Mouse (Mus musculus): ENCODE data around the gene Vmn1r217. TPM values are rescaled to one million over a fixed set of nuclear protein-coding genes. Genes with fewer than 3 reads are reported as not detected.
A peak's percentile ranks its signal among the peaks of the same experiment; 100 is the strongest.
"Not testable (repeated sequence)": the region's sequence is repeated elsewhere in the genome, so short reads cannot be mapped to it uniquely, and the experiment has no call there.

Gene Vmn1r217
- not detected for total RNA-seq (2021)
- long read RNA-seq, experiment 1 = 0 reads
- long read RNA-seq, experiment 2 = 0 reads

- DNase-seq (ENCODE audit: low spot score in 2 of 2) = not testable (repeated sequence)
Observed at GRCm38 (mm10) chr13:23118126-23118525, at the start of gene Vmn1r217. Vmn1r217 (minus strand) TSS chr13:23118226.

GRCm38 (mm10) chr13:23166471-23166870 is 48.4 kb upstream of the Vmn1r217 start:
- not testable (repeated sequence) for DNase-seq (ENCODE audit: low spot score in 2 of 2)

GRCm38 (mm10) chr13:23159012-23159411 is 41.0 kb upstream of the Vmn1r217 start, which contains the start of gene Vmn1r219:
Vmn1r219 (plus strand) TSS chr13:23159312.
- DNase-seq (ENCODE audit: low spot score in 2 of 2) = no peak

GRCm38 (mm10) chr13:23157848-23158247 is 39.8 kb upstream of the Vmn1r217 start:
- no peak for DNase-seq (ENCODE audit: low spot score in 2 of 2)

GRCm38 (mm10) chr13:23138880-23139279 is 20.9 kb upstream of the Vmn1r217 start:
- DNase-seq (ENCODE audit: low spot score in 2 of 2) = peak; percentile 24 to 63

GRCm38 (mm10) chr13:23133501-23133900 is 15.5 kb upstream of the Vmn1r217 start:
- DNase-seq (ENCODE audit: low spot score in 2 of 2) = no peak

- DNase-seq (ENCODE audit: low spot score in 2 of 2) = no peak
Observed at GRCm38 (mm10) chr13:23133099-23133498, 15.1 kb upstream of the Vmn1r217 start, which contains the start of gene Vmn1r218. Vmn1r218 (plus strand) TSS chr13:23133155.

- DNase-seq (ENCODE audit: low spot score in 2 of 2) = no peak
Observed at GRCm38 (mm10) chr13:23120611-23121010, 2.6 kb upstream of the Vmn1r217 start.

GRCm38 (mm10) chr13:23094386-23094785 is 23.6 kb downstream of the Vmn1r217 start:
- no peak for DNase-seq (ENCODE audit: low spot score in 2 of 2)

GRCm38 (mm10) chr13:23069312-23069711 is 48.7 kb downstream of the Vmn1r217 start:
- DNase-seq (ENCODE audit: low spot score in 2 of 2) = no peak

- DNase-seq (ENCODE audit: low spot score in 2 of 2) = no peak
Observed at GRCm38 (mm10) chr13:23067725-23068124, 50.3 kb downstream of the Vmn1r217 start, which contains the start of gene Vmn1r215. Vmn1r215 (plus strand) TSS chr13:23068025.

- peak in 1 of 2 experiments; percentile 2 for DNase-seq (ENCODE audit: low spot score in 2 of 2)
Observed at GRCm38 (mm10) chr13:23057778-23058177, 60.2 kb downstream of the Vmn1r217 start.

Other genes starting within 250 kb of the Vmn1r217 start
- gene Vmn1r212, start 234.0 kb downstream of the Vmn1r217 start, total RNA-seq (2021) = not detected
- not detected for gene Vmn1r213, start 110.6 kb downstream of the Vmn1r217 start, total RNA-seq (2021)
- gene Vmn1r214, start 87.8 kb downstream of the Vmn1r217 start, total RNA-seq (2021) = not detected
- not detected for gene Vmn1r215, start 50.2 kb downstream of the Vmn1r217 start, total RNA-seq (2021)
- not detected for gene Vmn1r218, start 14.9 kb upstream of the Vmn1r217 start, total RNA-seq (2021)
- not detected for gene Vmn1r219, start 41.1 kb upstream of the Vmn1r217 start, total RNA-seq (2021)
- gene Vmn1r220, start 69.7 kb upstream of the Vmn1r217 start, total RNA-seq (2021) = not detected
- gene Vmn1r221, start 95.9 kb upstream of the Vmn1r217 start, total RNA-seq (2021) = not detected
- not detected for gene Vmn1r222, start 117.7 kb upstream of the Vmn1r217 start, total RNA-seq (2021)
- not detected for gene Vmn1r223, start 128.9 kb upstream of the Vmn1r217 start, total RNA-seq (2021)